Mouse (Mus musculus) liver, embryonic 14.5 days (tissue): ENCODE data around the gene Gm20931. TPM values are rescaled to one million over a fixed set of nuclear protein-coding genes. Genes with fewer than 3 reads are reported as not detected.
"Not testable (repeated sequence)": the region's sequence is repeated elsewhere in the genome, so short reads cannot be mapped to it uniquely, and the experiment has no call there.

Experiments used
- ATAC-seq: fragments of 200-750 bp; cut with Nextera tagmentation; 2 replicates; pipeline ENCODE4 v1.8.0; 2017; ENCODE audit warnings: moderate number of reproducible peaks, mild to moderate bottlenecking, moderate library complexity; ENCODE audit not compliant: insufficient read depth
- DNase-seq, 3 experiments: peaks; one replicate each; pipeline ENCODE4 v3.0.0-alpha.2; 2012 to 2013; ENCODE audit warnings: low read depth in 3 of 3, low spot score in 3 of 3
- H3K27ac ChIP-seq: fragments of 300-500 bp; sonication (generic); 2 replicates; pipeline ENCODE4 v1.5.1; 2014; ENCODE audit warnings: moderate library complexity, mild to moderate bottlenecking, control low read depth, inconsistent platforms
- H3K27me3 ChIP-seq: fragments of 300-500 bp; sonication (generic); 2 replicates; pipeline ENCODE4 v1.6.1; 2014; ENCODE audit warnings: mild to moderate bottlenecking, low read length, moderate library complexity; ENCODE audit not compliant: control insufficient read depth, insufficient read depth
- H3K36me3 ChIP-seq: fragments of 300-500 bp; sonication (generic); replicated peaks from 2 replicates; pipeline ENCODE4 v1.6.1; 2014; ENCODE audit warnings: low read depth; ENCODE audit not compliant: control insufficient read depth, insufficient read depth
- H3K4me1 ChIP-seq, 2 experiments: fragments of 200-500 bp in 1 of 2; fragments of 300-500 bp in 1 of 2; sonication (generic) in 1 of 2; replicated peaks; 2 replicates each; pipeline ENCODE4 v1.6.1; 2012 to 2014; ENCODE audit warnings: antibody characterized with exemption in 1 of 2, inconsistent platforms in 1 of 2, low read length in 1 of 2; ENCODE audit not compliant: control insufficient read depth in 2 of 2, insufficient read depth in 2 of 2
- H3K4me2 ChIP-seq: fragments of 300-500 bp; sonication (generic); 2 replicates; pipeline ENCODE4 v1.6.1; 2014; ENCODE audit warnings: low read depth, mild to moderate bottlenecking, control low read depth, moderate library complexity
- H3K4me3 ChIP-seq, 2 experiments: fragments of 200-500 bp in 1 of 2; fragments of 300-500 bp in 1 of 2; sonication (generic) in 1 of 2; 2 replicates each; pipeline ENCODE4 v1.5.1; 2012 to 2014; ENCODE audit warnings: low read depth in 2 of 2, low read length in 2 of 2, mild to moderate bottlenecking in 2 of 2, control low read depth in 1 of 2, inconsistent platforms in 1 of 2, moderate library complexity in 1 of 2; ENCODE audit not compliant: insufficient read depth in 1 of 2
- H3K9ac ChIP-seq: fragments of 300-500 bp; sonication (generic); replicated peaks from 2 replicates; pipeline ENCODE4 v1.6.1; 2014; ENCODE audit warnings: mild to moderate bottlenecking, control low read depth, moderate library complexity
- H3K9me3 ChIP-seq: fragments of 300-500 bp; sonication (generic); 2 replicates; pipeline ENCODE4 v1.6.1; 2016; ENCODE audit warnings: low read length, mixed read lengths; ENCODE audit not compliant: control insufficient read depth
- WGBS: fragments of 180-500 bp; shearing (Covaris S2); extraction: QIAGEN DNeasy Blood & Tissue Kit; methylation state at CpG from one replicate; pipeline ENCODE4 v1.1.7; 2014; ENCODE audit not compliant: insufficient replicate concordance; 5-methylcytosine and 5-hydroxymethylcytosine counted together
- polyA plus RNA-seq, 2 experiments: library from polyadenylated mRNA; depleted of rRNA in 1 of 2; stranded (reverse) in 1 of 2; unstranded in 1 of 2; fragments of >200 nt; fragmentation: Nextera tagmentation in 1 of 2; extraction: Ambion mirVana in 1 of 2; gene quantifications; 2 replicates each; pipeline versions ENCODE4 v1.2.1 to v1.2.3; 2012 to 2014

The Gm20931 gene
- polyA plus RNA-seq (2012; rRNA removed) = not detected in 2 replicates
- polyA plus RNA-seq (2014; fragmentation: Nextera tagmentation; extraction: Ambion mirVana) = not detected in 2 replicates

- no CpG with 5 or more reads among the region's 6 CpGs for WGBS
Measured at GRCm38 (mm10) chrY:55213420-55213819, at the start of gene Gm20931. TSS of gene Gm20931 (plus strand) at chrY:55213720.

More at GRCm38 (mm10) chrY:55213420-55213819, at the start of gene Gm20931:
- H3K4me1 ChIP-seq, H3K27ac ChIP-seq, H3K4me2 ChIP-seq, H3K9ac ChIP-seq, DNase-seq, H3K4me3 ChIP-seq, H3K36me3 ChIP-seq, H3K27me3 ChIP-seq, ATAC-seq, H3K9me3 ChIP-seq: not testable (repeated sequence)
